9 mouse cellular contexts compared by ENCODE assay signal in genomic region chr11:32141034-32141433, GRCm38 (mm10). TPM values are rescaled to one million over a fixed set of nuclear protein-coding genes. Genes with fewer than 3 reads are reported as not detected.
A peak's percentile ranks its signal among the peaks of the same experiment; 100 is the strongest.
DNase-seq lines count a peak whose midpoint lies in the region; ATAC-seq lines count a peak whose summit lies in the region.
"Had no signal": no experiment of that assay in that cellular context is flagged by ENCODE, and none has a peak within 500 bp of the region (broad histone marks: within the 10 kb centered on the region; RNA-seq: fewer than 3 reads in every experiment).

No protein-coding gene starts in this region.

- peaks cover 24% of the 10 kb centered on the region for H3K27me3 ChIP-seq in heart, embryonic 10.5 days (ENCODE audit: insufficient read depth, poor library complexity, severe bottlenecking)
- no peaks in the 10 kb centered on the region for H3K27me3 ChIP-seq in midbrain, embryonic 11.5 days (ENCODE audit: control insufficient read depth, insufficient read depth, low read length)

- H3K4me1 ChIP-seq in heart, embryonic 10.5 days: peaks cover 16% of the 10 kb centered on the region
- peaks cover 14% of the 10 kb centered on the region for H3K4me1 ChIP-seq in midbrain, embryonic 11.5 days (ENCODE audit: control insufficient read depth, insufficient read depth, low read length)

- H3K9me3 ChIP-seq in heart, embryonic 10.5 days: no peaks in the 10 kb centered on the region
- H3K9me3 ChIP-seq in midbrain, embryonic 11.5 days (ENCODE audit: control insufficient read depth, low read length): no peaks in the 10 kb centered on the region

- 0 out of 2 replicates have a peak, but pooled peaks have one; percentile 30 for ATAC-seq in midbrain, embryonic 11.5 days (ENCODE audit: low FRiP score)

- H3K4me3 ChIP-seq in heart, embryonic 10.5 days: no peak overlapping the region
- no peak overlapping the region for H3K4me3 ChIP-seq in midbrain, embryonic 11.5 days (ENCODE audit: low read depth, low read length)

- no peak overlapping the region for H3K4me2 ChIP-seq in midbrain, embryonic 11.5 days

- no peaks in the 10 kb centered on the region for H3K36me3 ChIP-seq in heart, embryonic 10.5 days
- no peaks in the 10 kb centered on the region for H3K36me3 ChIP-seq in midbrain, embryonic 11.5 days (ENCODE audit: control insufficient read depth, insufficient read depth, low read length)

- H3K9ac ChIP-seq in midbrain, embryonic 11.5 days (ENCODE audit: low read length): no peak overlapping the region

- 16% methylated on average over 2 of the region's 2 CpGs for WGBS in heart, embryonic 10.5 days
- 26% methylated on average over 2 of the region's 2 CpGs for WGBS in midbrain, embryonic 11.5 days

- DNase-seq in heart, adult 18-20 months: peak; percentile 22 to 71
- no peak for DNase-seq in heart, embryonic 10.5 days (ENCODE audit: low spot score)
- peak; percentile 22 for DNase-seq in Muller cell, postnatal 12 days (ENCODE audit: inconsistent ontology term)
- peak; percentile 50 for DNase-seq in cerebellum, adult 9-11 months
- DNase-seq in gastrocnemius, adult 18-20 months (ENCODE audit: low spot score): peak; percentile 60
- DNase-seq in kidney, postnatal 14 days: peak; percentile 69
- DNase-seq in midbrain, embryonic 11.5 days (ENCODE audit: low spot score, missing footprints): peak; percentile 95
- DNase-seq in spleen, postnatal 10 days (ENCODE audit: low spot score in 2 of 2): peak; percentile 74 to 81

- H3K27ac ChIP-seq in heart, embryonic 10.5 days: no peak overlapping the region
- no peak overlapping the region for H3K27ac ChIP-seq in midbrain, embryonic 11.5 days (ENCODE audit: low read depth, low read length)

RNA-seq across cellular contexts. Expression of gene Il9r, which starts 59.0 kb away (rescaled TPM):
- under 1 TPM; 0.07 to 0.46 TPM for total RNA-seq in heart, adult 18-20 months (2021)
- 0.14 TPM in 1 of 2 replicates, not detected in the other for polyA plus RNA-seq in heart, embryonic 10.5 days (2016; fragmentation: Nextera tagmentation; extraction: Ambion mirVana)
- total RNA-seq in gastrocnemius, adult 18-20 months (2021): not detected
- polyA plus RNA-seq in midbrain, embryonic 11.5 days (2014; fragmentation: Nextera tagmentation; extraction: Ambion mirVana): not detected in 2 replicates
- total RNA-seq: layer of hippocampus, postnatal 25 days had no signal
